Mouse (Mus musculus): Measurements from ENCODE around the gene Rps6.
A peak's percentile ranks its signal among the peaks of the same experiment; 100 is the strongest.

Gene Rps6

DNA sequence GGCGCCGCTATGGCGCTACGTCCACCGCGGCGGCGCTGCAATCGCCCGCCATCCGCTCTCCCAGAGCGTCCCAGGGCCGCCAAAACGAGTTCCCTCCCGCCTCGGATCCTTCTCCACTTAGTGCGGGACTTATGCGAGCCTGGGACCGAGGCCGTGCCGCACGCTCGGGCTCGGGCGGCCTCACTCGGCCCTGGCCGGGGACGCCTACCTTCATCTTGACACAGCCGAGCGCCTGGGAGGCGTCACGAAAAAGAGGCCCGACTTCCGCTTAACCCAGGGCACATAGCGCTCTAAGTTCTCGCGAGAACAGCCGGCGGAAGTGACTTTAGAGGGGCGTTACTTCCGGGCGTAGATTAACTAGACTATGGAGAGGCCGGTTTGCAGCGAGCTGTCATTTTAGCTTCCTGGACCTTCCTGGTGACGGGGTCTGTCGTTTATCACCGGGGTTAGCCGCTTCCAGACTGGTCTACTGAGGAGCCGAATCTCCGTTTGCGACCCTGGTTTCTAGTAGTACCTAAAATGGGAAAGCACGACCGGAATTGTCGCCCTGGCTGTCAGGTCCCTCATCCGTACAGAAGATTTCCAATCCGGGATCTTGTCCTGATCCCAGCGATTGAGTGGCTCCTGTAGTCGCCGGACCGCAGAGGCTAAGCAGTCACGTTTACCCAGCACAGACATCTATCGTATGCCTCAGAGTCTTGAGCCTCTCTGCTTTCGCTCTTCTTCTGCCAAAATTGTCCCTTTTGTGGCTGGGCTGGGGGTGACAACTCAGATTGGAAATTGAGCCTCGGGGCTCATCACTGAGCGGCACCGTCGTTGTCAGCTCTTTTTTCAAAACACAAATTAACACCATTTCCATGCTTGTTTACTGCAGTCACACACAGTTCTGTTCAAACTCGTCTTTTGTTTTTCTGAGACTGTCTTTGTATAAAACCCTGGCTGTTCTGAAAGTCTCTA, at the start of gene Rps6:
Gene Rps6, minus strand, starts transcription at position 300 of the 957 bp plus-strand sequence.
- DNase-seq = peak; percentile 97

DNA sequence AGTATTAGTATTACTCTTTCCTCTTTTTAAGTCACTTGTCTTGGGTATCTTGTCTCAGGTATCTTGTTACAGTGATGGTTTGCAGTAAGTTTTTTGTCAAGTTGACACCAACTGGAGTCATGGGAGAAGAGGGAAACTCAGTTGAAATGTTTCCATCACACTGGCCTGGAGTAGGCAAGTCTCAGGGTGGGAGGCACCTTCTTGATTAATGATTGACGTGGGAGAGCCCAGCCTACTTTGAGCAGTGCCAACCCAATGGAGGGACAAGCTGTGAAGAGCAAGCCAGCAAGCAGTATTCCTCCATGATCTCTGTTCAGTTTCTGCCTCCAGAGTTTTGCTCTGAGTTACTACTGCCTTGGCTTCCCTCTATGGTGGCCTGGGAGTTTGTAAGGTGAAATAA, 48.7 kb upstream of the Rps6 start:
- no peak for DNase-seq

- no peak for DNase-seq
Observed at GRCm38 (mm10) chr4:86904969-86905368, 47.8 kb upstream of the Rps6 start.

DNA sequence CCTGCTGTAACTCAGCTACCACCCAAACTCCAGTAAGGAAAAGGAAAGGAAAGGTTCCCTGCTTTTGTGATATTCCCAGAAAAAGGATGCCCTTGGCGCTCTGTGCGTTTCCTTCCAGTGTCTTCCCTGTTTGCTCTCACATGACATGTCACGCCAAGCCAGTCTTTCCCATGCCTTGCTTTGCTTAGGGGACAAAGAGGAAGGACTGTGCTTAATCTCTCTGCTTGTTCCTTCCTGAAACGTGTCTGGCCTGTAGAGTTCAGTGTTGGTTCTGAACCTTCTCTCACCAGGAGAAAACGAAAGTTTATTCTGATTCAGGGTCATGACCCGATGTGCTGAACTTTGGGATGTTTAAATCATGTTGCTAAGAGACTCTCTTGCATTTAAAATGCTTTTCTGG, 45.1 kb upstream of the Rps6 start:
- peak; percentile 66 for DNase-seq

DNA sequence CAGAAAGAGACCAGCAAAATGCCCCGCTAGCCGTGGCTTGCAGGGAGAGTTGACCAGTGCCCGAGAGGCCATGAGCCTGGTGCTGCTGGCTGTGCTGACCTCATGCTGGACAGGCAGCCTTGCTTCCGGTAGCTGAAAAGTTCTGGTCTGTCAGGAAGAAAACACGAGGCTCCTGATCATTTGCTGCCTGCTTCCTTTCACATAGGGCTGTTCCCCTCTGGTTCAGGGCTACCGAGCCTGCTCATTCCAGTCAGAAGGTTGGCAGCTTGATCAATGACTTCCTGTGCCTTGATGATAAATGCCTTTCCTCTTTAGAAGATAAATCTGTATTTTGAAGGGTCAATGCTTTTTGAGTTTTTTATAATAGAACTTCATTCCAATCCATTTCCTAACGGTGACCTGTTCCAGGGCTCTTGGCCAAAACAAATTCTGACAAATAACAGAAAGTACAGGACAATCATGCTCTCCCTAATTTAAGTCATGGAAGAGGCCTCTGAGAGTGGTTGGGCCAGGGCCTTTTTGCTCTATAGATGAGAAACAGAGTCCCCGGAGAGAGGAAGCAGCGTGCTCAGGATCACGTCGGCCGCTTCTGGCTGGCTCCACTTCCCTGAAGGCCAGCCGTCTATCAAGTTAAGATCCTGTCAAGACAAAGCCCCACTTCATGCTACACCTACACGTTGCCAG, 41.7 kb upstream of the Rps6 start:
- DNase-seq = peak; percentile 84

DNA sequence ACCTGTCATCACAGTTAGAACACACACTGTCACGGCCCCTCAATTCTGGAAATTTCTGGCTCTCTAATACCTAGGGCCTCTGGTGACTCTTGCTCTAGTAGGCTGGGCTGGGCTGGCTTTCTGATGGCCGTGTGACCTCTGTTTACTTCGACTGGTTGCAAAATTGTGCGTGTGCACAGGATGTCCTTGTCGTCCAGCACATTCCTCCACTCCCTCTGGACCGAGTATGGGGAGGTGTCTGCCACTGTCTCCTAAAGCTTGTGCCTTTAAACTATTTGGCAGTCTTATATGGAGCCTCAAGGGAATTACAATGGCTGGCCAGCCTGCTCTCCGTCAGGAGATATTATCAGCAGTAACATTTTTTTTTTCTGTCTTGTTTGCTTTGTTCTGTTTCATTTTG, 40.2 kb upstream of the Rps6 start:
- DNase-seq = peak; percentile 52

DNA sequence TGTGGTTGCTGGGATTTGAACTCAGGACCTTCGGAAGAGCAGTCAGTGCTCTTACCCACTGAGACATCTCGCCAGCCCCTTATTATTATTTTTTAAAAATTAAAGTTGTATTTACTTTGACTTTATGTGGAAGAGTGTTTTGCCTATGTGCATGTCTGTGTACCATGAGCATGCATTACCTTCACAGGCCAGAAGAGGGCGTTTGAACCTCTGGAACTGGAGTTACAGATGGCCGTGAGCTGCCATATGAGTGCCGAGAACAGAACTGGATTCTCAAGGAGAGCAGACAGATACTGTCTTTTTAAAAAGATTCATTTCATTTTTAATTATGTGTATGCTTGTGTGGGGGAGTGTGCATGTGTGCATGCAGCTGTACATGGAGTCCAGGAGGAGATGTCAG, 30.7 kb upstream of the Rps6 start:
- DNase-seq = no peak

DNA sequence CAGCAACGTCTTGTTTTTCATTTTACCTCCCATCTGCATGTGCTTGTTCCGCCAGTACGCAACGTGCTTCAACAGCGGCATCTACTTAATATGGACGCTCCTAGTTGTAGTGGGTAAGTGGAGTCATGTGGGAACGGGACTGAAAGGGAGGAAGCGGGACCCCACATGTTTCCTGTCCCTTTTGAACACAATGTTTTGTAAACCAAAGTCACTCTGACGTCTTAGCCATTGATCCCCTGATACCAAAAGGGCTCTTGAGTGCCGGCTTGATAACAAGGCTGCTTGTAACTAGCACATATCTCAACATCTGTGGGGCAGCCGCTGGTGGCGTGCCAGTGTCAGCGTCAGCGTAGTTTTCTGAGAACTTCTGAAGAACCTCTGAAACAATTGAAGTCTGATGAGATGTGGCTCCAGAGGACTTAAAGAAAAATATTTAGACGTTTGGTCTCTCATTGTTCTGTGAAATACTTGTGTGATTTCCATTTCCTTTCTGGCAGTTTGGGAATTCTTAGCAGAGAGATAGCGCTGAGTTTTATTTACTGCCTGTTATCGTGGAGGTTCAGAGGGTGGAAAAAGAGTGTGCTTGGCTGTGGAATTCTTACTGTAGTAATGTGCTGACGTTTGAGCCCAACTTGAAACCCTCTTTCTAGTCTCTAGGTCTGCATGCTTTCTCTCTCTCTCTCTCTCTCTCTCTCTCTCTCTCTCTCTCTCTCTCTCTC, 29.1 kb upstream of the Rps6 start:
- DNase-seq = peak; percentile 78

GRCm38 (mm10) chr4:86885790-86886159, 28.6 kb upstream of the Rps6 start:
- DNase-seq = no peak

- peak; percentile 49 for DNase-seq
Observed at GRCm38 (mm10) chr4:86884945-86885344, 27.7 kb upstream of the Rps6 start.

GRCm38 (mm10) chr4:86882413-86882812, 25.2 kb upstream of the Rps6 start:
- no peak for DNase-seq

- DNase-seq = no peak
Observed at GRCm38 (mm10) chr4:86881178-86881577, 24.0 kb upstream of the Rps6 start.

- DNase-seq = no peak
Observed at GRCm38 (mm10) chr4:86879477-86879876, 22.3 kb upstream of the Rps6 start.

GRCm38 (mm10) chr4:86874146-86874847, 17.1 kb upstream of the Rps6 start, which contains the start of gene Acer2:
Gene Acer2, plus strand, starts transcription at chr4:86874396.
- DNase-seq = peak; percentile 98

- DNase-seq = no peak
Observed at GRCm38 (mm10) chr4:86873072-86873471, 15.9 kb upstream of the Rps6 start.

DNA sequence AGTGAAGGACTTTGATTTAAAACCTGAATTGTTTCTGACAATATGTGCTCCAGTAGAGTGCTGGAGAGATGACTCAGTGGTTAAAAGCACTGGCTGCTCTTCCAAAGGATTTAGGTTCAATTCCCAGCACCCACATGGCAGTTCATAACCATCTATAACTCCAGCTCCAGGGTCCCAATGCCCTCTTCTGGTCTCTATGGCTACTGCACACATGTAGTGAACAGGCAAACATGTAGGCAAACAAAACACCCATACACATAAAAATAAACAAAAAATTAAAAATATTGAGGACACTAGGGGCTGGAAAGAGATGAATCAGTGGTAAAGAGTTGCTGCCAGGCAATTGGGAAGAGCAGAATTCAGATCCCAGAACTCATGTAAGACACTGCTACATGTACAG, 14.8 kb upstream of the Rps6 start:
- DNase-seq = no peak

GRCm38 (mm10) chr4:86864087-86864486, 6.9 kb upstream of the Rps6 start:
- DNase-seq = no peak

DNA sequence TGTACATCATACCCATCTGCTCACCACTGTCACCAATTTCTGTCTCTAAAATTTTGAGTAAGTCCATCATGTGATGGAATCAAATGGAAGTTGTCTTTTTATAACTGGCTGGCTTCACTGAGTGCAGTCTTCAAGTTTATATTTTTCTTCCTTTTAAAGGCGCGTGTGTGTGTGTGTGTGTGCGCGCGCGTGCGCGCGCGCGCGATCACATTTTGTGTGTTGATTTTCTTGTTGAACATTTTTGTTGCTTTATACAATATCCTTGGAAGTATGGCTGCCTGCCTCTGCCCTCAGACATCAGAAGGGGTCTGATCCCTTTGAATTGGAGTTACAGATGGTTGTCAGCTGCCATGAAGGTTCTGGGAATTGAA, 843 bp upstream of the Rps6 start:
- no peak for DNase-seq

DNA sequence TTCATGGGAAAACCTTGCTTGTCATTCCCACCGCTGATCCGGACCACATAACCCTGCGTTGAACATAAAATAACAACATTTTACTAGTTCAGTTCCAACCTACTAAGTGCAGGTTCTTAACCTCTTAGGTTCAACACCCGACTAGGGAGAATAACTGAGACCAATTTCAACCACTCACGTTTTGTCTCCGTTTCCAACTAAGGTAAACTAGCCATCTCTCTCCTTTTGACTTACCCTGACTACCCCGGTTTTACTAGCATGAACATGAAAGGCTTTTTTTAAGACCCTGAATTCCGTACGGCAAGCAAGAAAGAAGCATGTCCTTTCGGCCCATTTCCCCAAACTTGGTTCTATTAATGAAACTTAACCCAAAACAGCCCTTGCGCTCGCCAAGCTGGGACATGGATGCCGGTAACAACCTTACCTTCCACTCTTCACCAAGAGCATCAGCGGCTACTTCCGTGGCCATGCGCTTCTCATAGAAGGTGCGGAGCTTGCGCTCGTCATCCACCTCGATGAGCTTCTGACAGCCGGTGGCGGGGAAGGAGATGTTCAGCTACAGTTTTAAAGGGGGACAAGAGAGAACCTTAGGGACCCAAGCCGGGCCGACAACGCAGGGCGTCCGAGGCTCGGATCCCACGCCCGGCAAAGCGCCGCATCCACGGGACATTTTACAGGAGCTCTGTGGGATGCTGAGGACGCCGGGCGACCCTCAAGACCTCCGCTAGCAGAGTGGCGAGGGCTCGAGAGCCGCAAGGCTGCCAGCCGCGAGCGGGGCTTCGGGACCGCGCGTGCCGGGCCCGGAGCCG, 704 bp downstream of the Rps6 start:
- DNase-seq = no peak

- peak; percentile 20 for DNase-seq
Observed at GRCm38 (mm10) chr4:86852813-86853590, 4.2 kb downstream of the Rps6 start.

GRCm38 (mm10) chr4:86852018-86852417, 5.2 kb downstream of the Rps6 start:
- DNase-seq = no peak
